Mouse (Mus musculus) spleen, postnatal 10 days (tissue): ENCODE results near the gene Ppp1r32.
A peak's percentile ranks its signal among the peaks of the same experiment; 100 is the strongest.

Experiments used
- DNase-seq, 2 experiments: peaks; one replicate each; pipeline ENCODE4 v3.0.0; 2021 to 2022; ENCODE audit warnings: low spot score in 2 of 2

Gene Ppp1r32

DNA sequence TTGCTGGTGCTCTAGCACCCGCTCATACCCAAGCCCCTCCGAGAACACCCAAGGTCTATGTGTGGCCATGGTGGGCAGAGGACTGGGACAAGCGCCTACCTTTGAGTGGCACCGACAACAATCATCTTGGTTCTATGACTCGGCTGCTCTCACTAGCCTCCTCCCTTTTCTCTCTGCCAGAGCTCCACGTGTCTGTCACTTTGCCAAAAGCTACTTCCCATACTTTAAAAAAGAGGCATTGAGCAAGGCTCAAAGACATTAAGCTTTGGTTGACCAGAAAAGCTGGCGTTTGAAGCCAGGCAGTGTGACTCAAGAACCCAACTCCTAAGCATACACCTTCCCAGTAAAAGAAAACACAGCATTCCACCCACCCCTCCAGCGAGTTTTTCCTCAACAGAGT, 24.6 kb downstream of the Ppp1r32 start:
- no peak for DNase-seq

DNA sequence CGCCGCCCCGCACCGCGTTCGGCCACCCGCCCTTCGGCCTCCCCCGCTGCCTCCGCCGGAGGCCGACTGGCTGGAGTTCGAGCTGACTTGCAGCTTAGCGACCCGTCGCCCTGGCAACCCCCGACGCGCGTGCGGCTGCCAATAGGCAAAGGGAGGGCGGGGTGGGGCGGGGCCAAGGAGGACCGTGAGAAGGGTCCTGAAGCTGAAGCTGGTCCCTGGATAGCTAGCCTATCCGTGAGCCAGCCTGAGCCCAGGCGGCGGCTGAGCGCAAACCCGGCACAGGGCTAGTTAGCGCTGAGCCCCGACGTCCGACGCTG, 25.3 kb downstream of the Ppp1r32 start:
- DNase-seq: peak in 1 of 2 experiments; percentile 56

DNA sequence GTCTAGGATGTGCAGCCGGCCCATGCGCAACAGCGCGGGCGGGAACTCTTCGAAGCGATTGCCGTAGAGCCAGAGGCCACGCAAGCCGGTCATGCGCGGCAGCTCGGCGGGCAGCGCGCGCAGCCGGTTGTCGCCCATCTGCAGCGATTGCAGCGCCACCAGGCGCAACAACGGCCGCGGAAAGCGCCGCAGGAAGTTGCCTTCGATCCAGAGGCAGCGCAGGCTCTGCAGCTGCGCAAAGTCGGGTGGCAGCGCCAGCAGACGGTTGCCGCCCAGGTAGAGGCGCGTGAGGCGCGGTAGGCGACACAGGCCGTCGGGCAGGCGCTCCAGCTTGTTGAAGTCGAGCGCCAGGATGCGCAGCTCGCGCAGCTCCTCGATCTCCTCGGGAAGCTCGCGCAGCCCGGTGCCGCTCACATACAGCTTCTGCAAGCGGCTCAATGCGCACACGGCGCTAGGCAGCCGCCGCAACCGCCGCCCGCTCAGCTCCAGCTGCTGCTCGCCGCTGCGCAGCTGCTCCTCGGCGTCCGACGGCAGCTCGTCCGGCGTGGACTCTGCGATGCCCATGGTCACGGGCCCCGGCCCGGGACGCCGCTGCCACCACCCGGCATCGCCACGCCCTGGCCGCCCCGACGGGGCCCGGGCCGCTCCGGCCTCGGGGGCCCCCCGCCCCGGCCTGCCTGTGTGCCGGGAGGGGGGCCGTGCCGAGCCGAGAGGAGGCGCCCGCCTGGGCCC, 25.8 kb downstream of the Ppp1r32 start, which contains the start of gene Lrrc10b:
TSS of gene Lrrc10b (minus strand) at position 722 of the 732 bp plus-strand sequence.
- peak; percentile 29 to 65 for DNase-seq

DNA sequence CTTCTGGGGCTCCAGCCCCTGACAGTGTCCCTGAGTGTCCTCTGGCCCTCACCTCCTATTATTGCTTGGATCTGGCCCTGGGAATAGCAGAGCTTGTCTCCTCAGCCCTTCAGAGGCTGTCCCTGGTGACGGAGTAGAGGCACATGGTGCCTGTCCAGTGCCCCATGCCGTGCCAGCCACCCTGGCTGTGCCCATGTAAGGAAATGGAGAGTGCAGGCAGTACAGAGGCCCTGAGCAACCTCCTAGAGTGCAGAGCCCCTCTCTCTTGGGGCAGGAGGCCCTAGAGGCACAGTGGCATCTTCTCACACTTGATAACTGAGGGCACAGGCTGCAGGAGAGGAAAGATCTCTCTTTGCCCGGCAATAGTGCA, 27.3 kb downstream of the Ppp1r32 start:
- no peak for DNase-seq

DNA sequence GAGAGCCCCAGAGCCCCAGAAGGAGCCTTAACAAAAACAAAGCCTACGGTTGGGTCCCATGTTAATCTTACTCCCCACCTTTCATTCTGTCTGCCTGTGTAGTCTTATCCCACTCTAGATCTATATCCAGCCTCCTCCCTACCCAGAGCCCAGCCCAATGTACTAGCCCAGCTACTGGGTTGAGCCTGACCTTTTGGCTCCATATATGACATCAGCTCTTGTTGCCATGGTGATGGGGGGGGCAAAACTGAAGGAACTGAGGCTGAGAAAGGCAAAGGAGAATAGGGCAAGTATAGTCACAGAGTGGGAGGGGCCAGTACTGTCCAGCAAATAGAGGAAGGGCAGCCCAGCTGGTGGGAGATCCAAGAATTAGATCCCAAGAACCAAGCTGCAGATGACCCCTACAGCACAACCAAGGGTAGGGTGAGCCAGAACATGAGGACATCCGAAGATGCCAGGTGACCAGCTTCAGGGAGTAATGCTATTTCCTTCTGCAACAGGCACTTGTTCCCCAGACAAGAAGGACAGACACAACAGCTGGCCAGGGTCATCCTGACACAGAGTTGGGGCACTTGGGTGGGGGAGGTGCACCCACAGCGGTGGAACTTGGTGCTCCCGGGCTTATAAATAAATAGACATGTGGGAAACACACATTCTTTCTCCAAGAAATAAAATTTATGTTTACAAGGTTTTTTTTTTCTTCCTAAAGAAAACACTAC, 27.9 kb downstream of the Ppp1r32 start:
- DNase-seq: no peak

DNA sequence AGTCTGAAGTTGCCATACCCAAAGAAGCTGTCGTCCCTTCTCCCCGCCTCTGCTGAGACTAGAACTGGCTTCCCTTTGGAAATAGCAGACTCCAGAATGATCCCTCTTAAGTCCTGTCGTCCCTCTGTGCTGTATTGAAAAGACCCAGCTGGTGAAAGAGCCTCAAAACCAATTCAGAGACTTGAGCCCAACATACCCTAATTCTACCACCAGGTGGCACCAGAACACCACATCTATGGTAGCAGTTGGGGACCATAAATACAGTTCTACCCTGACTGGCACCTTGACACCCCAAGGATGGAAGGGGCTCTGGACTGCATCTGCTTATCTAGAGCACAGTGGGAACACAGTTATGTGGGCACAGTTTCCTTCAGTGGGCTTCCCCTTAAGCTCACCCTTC, 33.0 kb downstream of the Ppp1r32 start:
- peak; percentile 42 to 77 for DNase-seq

DNA sequence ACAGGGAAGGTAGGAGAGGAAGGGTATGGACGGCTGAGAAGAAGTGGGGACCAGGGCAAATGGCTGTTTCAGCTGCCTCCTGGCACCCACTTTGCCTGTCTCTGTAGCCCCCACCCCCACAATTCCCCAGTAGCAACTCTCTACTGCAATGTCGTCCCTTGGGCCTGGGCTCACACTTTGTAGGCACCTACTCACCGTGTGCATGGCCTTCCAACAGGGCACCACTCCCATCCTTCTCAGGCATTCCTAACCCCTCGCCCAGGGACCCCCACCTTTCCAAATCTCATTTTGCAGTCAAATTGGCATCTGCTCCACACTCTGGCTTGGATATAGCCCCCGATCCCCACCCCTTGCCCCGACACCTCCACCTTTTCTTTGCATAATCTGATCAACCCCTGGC, 33.5 kb downstream of the Ppp1r32 start:
- no peak for DNase-seq

DNA sequence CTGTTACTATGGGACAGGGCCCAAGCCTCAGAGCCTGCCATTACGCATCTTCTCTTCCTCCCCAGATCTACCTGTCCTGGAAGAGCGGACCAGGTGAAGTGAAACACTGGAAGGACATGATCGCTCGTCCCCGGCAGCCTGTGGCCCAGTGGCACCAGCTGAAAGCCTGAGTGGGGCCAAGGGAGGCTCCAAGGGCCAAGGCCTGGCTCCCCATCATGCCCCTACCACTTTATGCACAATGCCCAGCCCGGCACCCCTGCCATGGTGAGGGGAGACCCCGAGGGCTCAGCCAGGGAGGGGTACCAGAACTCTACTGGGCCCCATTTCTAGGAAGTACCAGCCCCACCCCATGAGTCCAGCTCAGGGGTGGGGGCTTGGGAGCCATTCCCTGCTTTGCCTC, 34.5 kb downstream of the Ppp1r32 start:
- no peak for DNase-seq

DNA sequence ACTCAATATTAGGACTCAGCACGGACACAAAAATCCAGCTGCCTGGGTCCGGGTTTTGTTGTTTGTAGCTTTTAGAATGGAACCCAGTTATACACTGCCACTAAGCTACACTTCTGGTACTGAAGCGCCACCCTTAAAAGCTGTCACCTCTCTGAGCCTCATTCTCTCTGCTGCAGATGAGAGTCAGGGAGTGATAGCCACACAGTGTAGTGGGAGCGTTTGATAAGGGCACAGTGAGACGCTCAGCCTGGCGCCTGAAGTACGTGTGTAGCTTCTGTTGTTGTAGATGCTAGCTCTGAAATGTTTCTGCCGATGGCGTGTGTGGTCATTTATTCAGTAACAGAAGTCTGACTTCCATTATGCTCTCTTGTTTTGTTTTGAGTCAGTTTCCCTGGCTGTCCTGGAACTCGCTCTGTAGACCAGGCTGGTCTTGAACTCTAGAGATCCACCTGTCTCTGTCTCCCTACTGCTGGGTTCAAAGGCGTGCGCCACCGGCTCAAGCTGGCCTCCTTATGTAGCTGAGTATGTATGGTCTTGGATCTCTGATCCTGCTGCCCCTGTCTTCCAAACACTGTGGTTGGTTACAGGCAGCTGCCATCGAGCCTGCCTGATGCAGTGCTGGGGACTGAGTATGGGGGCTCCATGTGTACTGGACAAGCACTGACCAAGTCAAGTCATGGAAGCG, 37.9 kb downstream of the Ppp1r32 start:
- DNase-seq: no peak

DNA sequence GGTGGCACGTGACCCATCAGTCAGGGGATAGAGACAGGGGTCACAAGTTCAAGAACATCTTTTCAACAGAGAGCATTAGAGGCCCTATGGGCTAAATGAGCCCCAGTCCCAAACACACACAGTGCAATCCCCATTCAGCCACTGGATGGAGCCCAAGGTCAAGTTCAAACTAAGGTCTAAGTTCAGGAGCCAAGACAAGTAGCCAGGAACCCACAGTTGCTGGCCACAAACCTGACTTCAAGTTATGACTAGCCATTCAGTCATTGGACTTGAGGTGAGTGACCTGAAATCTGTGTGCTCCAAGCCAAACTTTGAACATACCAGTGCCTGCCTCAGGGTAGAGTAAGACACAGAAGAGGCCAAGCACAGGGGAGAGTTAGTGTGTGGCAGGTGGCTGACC, 45.2 kb downstream of the Ppp1r32 start:
- peak in 1 of 2 experiments; percentile 43 for DNase-seq

DNA sequence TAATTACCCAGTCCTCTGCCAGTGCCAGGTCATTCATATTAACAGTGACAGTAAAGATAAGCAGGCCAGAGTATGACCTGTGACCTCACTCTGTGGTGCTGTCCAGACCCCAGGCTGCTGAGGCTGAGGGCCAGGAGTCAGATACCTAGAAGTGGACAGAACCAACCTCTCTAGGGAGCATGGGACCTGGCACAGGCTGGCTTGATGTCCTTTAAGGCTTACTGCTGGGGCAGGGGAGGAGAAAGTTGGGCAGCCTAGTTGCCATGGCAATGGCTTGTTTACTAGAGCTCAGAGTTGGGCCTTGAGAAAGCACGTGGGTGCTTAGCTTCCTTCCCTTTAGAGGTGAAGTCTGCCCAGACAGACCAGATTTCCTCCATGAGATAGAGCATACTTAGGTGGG, 46.0 kb downstream of the Ppp1r32 start:
- no peak for DNase-seq

DNA sequence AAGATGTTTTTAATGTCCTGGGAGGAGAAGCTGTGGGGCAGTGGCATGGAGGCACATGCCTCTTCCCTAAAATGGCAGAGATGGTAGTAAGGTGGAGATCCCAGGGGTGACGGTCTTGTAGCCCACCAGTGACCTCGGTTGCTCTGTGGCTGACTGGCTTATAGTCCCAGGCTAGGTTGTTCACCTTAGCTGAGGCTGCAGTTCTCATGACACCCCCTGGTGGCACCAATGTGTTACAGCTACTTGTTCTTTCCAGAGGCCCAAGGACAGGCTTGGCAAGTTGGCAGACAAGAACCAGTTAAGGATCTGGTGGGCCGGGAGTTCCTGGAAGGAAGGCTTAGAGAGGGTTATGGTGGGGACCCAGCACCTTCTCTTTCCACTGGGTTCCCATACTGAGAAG, 46.8 kb downstream of the Ppp1r32 start:
- peak; percentile 32 to 65 for DNase-seq

DNA sequence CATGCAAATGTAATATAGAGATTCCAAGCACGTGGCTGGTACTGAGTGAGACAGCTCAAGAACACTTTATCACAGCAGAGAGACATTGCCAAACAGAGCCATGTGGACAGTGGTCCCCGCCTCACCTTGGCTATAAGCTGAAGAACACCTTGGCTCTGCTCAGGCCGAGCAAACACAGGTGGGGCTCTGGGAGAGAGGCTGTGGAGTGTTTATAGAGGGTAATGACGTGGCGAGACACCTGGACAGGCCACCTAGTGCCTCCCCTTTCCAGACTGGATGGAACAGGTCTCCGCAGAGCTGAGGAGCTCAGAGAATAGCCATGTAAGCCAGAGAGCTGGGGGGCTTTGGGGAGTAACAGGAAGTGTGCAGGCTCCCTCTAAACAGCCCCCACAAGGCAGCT, 47.8 kb downstream of the Ppp1r32 start:
- no peak for DNase-seq

DNA sequence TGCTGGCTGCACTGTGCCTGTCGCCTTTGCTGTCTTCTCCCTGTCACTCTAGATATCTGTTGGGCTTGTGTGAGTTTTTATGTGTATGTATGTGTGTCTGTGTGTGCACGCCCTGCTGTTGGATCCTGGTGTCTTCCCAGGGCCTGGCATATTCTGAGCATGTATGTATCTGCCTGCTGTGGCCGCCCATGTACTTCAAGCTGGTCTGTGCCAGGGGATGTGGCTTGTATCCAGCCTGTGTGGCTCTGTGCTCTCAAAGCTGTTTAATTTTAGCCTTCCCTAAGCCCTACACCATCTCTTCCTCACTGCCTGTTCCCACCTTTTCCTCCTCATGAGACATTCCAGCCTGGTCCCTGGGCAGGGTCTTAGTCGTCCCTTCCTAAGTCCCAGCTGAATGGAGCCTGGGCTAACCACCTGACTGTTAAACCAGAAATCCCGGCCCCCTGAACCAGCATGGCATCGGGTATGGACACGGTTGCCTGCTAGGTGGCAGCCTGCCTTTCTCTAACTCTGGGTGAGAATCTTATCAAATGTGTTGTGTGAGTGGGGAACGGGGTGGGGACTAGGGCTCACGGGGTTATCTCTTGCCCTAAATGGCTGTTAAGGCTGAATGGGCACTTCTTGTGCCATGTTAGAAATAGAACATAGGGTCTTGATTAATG, 48.7 kb downstream of the Ppp1r32 start:
- no peak for DNase-seq

DNA sequence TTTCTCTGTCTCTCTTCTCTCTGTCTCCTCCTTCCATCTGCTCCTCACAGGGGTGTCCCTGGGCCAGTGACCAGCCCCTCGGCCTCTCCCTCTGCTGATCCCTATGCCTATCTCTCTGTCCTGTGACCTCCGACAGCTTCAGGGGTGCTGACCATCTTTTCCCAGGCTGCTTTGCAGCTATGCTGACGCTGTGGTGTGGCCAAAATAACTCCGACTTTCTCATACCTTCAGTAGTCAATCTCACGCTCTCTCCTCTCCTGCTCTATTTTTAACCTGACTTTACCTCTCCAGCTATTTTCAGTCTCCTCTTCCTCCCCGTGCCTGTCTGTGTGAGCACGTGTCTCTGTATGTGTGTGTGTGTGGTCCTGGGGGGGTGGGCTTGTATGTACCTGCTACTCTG, 49.5 kb downstream of the Ppp1r32 start:
- DNase-seq: no peak

DNA sequence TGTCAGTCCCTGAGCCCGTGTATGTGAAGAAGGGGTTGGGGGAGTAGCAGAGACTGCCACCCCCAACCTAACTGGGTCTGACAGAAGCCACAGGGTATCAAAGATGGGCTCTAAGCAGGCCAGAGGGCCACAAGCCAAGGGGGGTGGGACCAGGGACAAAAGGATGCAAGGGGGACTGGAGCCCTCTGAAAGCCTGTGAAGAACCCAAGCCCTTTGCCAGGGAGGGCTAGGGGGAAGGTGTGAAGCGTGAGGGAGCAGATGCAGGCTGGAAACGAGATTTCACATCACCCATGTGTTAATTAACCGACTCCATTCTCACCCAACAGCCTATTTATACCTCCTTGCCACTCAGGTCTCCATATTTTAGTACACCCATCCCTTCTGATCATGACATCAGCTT, 50.9 kb downstream of the Ppp1r32 start:
- no peak for DNase-seq

DNA sequence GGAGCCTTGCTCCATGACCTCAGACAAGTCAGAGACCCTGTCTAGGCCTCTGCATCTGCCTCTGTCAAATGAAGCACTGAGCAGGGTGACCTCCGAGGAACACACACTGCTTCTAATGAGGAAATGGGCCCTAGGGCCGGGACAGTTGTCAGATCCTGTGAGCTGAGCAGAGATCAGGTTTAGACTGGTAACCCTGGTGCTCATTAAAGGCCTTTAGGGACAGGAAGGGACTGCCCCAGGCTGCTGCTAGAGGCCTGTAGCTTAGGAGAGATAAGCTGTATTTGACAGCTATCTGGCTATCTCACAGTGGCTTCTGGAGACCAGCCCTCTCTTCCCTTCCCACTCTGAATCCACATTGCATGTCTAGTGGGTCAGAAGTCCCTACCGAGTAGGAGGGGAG, 51.3 kb downstream of the Ppp1r32 start:
- no peak for DNase-seq

DNA sequence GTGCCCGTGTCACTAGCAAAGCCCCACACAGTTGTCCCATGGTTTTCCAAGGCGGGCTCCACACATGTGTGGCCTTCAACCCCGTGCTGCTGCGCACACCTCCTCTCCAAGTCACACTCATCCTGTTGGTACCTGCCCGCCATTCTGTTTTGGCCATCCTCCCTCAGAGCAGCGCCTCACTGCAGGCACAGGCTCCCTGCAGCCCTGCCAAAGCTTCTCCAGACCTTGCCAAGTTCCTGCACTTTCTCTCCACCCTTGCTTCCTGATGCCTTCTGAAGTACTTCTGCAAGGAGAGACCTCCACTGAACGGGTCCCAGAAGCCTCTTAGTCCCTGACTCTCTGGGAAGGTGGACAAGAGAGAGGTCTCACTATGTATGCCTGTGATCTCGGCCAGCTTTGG, 53.4 kb downstream of the Ppp1r32 start:
- DNase-seq: no peak

DNA sequence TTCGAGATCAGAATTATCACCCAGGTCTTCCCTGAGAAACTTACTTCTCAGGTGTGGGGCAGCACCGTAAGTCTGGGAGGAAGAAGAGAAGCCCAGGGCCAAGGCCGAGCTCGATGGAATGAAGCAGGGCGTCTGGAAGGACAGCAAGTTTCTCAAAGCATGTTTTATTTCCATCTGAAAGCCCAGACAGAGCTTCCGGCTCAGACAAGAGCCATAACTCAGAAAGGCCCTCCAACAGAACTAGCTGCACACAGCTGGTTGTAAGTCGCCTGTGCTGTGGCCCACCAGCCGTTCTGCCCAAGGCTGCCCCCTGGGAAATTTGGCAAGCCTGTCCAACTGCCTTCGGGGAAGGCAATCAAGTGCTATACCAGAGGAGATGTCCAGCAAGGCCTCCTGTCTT, 55.3 kb downstream of the Ppp1r32 start:
- DNase-seq: no peak

DNA sequence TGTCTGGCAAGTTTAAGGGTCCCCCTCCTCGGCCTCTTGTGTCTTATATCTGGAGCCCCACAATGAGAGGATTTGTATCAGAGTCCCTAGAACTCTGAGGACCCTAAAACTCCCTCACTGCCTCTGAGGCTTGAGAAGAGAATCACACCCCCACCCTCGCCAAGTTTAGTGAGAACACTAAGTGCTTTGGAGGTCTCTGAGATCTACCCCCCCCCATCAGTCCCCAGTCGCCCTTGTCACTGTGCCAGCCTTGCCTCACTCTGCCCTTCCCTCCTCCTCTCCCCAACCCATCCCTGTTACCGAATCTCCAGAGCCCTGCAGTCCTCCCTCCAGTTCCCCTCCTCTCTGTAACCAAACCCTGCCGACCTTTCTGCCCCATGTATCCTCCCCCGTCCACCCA, 55.9 kb downstream of the Ppp1r32 start:
- DNase-seq: no peak

DNA sequence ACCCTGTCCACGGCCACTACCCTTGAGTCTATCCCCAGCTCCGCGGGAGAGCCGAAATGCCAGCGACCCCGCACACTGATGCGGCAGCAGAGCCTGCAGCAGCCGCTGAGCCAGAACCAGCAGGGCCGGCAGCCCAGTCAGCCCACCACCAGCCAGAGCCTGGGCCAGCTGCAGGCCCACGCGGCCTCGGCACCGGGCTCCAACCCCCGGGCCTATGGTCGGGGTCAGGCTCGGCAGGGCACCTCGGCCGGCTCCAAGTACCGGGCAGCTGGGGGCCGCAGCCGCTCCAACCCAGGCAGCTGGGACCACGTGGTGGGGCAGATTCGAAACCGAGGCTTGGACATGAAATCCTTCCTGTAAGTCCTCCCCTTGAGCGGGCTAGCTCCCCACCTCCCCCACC, 56.4 kb downstream of the Ppp1r32 start:
- no peak for DNase-seq

DNA sequence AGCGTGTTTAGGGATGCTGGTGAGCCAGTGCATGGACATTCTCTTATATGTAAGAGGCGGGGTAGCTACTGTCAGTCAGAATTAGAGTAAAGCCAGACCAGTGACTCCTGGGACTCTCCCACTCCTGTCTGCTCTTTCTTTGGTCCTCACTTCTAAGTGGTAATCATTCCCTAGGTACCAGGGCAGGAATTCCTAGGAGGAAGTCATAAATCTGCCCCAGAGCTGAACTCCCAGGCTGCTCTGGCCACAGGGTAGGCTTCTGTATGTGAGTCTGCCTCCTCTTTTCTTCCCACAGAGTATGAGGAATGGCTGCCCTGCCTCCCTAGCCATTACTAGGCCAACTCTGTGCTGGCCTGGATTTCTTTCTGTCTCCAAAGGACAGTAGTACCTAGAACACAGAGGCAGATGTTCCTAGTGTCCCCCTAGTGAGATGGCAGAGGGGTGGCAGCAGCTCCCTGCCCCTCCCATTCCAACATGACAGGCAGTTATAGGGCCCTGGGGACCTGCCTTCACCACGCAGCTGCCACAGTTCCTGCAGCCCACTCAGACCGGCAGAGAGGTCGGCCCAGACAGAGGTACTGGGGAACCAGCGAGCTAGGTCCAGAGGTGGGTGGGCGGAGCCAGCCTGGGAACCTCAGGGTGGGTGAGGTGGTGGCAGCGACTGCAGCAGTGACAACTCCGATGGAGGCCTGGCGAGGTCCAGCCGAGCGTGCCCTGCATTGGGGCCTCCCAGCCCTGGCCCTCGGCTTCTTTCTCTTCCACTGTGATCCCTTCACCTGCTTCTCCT, 57.1 kb downstream of the Ppp1r32 start:
- DNase-seq: no peak
